Mouse (Mus musculus) thymus, postnatal 36 days (tissue): ENCODE measurements around the gene Tradd.
"Not testable (repeated sequence)": the region's sequence is repeated elsewhere in the genome, so short reads cannot be mapped to it uniquely, and the experiment has no call there.

Experiments used
- DNase-seq, 2 experiments: peaks; one replicate each; pipeline ENCODE4 v3.0.0; 2022; ENCODE audit warnings: mixed read lengths in 2 of 2

Tradd gene

DNA sequence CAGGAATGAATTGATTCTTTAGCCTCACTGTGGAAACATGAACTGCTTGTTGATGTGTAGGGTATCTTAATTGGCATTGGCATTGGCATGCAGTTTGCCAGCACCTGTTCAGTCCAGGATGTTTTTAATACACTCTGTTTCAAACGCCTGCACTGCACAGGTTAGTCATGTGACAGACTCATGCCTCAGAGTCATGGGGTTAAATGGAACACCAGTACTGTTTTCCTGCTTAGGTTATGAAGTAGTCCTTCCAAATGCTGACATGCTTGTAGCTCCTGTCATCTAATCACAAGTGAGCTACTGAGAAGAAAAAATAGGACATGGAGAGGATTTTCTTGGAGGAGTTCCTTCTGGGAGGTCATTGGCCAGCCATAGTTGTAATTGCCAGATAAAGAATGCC lies 29.2 kb downstream of the Tradd start:
- DNase-seq: no peak

DNA sequence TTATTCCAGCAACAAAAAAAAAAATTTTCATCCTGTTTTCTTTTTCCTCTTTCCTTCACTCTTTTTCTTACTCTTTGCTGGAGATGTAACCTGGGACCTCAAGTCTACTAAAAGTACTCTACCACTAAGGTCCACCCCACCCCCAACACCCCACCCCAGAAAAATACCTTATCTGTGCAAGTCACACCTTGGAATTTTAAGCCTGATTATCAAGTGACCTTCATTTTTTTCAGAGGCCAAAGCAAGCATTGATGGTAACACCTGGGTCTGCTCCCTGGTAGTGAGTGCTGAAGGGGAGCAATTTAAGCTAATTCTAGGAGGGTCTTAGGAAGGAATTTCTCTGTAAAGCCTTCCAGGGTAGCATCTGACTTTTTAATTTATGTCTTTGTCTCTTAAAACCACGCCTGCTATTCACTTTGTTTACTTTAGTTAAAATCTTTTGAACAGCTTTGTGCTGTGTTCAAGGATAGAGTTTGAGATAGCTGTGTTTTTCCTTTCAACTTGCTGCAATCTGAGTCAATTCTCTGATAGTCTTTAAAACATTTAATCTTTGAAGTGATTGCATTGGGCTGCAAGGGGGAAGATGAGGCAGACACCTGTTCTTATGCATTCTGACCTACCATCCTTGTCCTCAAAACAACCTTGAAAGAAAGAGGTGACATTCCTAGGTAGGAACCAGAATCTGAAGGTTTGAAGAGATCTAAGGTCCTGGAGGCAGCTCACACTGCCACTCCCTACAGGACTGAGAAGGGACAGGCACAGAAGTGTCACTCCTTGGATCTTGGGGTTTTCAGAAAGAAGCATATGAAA lies 31.1 kb downstream of the Tradd start:
- no peak for DNase-seq

DNA sequence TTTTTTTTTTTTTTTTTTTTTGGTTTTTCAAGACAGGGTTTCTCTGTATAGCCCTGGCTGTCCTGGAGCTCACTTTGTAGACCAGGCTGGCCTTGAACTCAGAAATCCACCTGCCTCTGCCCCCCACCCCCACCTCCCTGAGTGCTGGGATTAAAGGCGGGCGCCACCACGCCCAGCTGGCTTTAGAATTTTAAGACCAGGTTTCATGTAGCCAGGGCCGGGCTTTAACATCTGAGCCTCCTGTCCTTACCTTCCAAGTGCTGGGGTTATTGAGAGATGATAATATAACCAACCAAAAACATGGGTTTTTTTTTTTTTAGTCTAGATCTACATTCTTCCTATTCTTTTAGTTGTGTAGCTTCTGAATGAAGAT lies 32.1 kb downstream of the Tradd start:
- not testable (repeated sequence) for DNase-seq

DNA sequence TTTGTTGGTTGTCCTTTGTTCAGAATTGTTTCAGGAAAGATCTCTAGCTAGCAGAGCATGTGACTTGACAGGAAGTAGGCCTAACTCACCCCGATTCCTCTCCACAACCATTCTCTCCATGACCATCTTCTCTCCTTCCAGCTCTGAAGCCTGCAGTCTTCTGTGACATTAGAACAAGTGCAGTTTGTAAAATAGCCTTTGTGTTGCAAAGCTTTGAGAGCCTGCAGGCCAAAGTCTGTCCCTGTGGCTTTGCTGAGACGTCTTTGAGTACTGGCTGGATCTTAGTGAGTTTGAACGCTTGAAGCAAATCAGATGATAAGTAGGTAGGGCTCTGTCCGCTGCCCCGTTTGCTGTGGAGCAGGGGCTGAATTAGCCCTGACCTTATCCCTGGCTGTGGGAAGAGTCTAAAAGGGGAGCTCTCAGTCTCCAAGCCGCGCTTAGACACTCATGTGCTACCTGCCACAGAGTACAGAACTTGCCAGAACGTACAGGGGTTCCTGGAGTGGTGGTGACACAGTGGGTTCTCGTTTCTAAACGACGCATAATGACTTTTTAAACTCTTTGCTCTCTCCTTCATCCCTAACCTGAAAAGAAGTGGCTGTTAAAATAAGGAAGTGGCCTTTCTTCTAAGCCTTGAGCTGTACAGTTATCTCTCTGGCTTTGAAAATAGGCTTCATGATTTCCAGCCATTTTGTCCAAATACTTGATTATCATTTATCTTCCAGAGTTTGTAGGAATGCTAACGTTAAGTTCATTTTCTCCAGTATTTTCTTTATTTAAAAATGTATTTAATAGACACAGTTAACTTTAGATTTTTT lies 32.7 kb downstream of the Tradd start:
- no peak for DNase-seq

DNA sequence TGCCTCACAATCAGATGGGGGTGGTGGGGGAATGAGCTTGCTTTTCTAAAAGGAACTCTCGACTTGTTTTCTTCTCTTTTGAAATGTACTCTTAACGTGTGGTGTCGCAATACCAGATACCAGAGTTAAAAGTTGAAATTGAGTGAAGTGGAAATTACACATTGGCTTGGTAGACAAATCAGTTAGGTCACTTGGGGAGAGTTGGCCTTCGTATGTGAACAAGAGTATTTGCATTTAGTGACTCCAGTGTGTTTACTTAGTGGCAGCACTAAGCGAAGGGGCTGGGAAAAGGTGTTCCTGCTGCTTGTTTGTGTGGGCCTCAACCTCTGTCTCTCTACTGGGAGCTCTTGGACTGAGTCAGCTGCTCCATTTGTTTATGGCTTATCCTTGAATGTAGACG lies 38.5 kb downstream of the Tradd start:
- DNase-seq: no peak

DNA sequence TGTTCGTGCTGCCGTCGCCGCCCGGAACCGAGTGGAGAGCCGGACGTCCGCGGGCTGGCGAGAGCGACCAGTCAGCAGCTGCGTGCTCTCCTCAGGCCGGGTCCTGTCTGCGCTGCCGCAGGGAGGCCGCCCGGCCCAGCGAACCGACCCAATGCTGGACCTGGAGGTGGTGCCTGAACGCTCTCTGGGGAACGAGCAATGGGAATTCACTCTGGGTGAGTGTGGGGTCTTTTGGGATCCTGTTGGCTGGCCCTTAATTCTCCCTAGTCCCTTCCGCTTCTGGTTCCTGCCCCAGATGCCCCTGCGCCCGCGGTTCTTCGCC lies 39.2 kb downstream of the Tradd start:
- no peak for DNase-seq

DNA sequence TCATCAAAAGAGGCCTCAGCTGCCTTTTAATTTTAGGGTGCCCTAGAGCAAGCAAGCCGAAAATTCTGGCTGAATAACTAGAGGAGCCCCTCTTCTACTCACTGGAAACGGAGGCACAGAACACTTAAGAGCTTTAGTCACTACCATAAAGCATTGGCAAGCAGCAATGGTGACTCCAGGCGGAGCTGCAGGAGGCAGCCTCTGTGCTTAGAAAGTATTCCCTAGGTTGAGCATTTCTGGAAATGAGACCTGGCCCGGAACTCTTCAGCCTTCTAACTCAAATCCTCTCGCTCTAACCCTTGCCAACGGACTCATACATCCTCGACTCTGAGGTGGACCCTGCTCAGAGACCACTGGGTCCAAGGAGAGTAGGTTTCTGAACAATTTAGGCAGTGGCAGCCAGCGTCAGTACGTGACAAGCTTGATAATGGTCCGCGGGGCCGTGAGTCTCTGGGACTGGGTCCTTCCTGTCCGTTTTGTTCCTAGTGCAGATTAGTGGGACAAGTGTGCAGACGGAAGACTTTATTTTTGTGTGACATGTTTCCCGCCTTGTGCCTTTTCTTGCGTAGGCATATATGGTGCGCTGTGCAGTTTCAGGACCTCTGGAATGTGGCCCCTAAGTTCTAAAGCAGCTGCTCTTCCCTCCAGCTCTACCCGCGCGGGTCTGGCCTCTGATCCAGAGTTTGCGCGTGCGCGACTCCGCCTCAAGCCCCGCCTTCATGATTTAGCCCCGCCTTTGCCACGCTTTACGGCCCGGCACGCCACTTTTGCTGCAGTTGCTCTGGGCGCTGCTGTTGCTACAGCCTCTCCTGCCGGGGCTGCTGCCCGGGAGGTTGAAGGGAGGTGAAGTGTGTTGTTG lies 39.8 kb downstream of the Tradd start, which contains the start of gene D230025D16Rik:
D230025D16Rik (plus strand) TSS at position 733 of the 859 bp plus-strand sequence.
- DNase-seq: peak; percentile 94 to 97

DNA sequence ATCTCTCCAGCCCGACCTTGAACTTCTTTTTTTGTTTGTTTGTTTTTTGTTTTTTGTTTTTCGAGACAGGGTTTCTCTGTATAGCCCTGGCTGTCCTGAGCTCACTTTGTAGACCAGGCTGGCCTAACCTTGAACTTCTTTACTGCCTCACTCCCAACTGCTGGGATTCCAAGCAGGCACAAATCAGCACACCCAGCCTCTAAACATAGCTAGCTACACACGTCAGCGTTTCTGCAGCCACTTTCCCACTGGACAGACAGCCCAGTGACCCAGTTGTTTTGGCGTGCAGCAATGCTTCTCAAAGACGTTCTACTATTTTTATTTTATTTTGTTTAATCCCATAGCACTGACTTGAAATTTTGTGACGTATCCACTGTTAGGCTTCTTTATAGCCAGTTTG lies 40.6 kb downstream of the Tradd start:
- no peak for DNase-seq

DNA sequence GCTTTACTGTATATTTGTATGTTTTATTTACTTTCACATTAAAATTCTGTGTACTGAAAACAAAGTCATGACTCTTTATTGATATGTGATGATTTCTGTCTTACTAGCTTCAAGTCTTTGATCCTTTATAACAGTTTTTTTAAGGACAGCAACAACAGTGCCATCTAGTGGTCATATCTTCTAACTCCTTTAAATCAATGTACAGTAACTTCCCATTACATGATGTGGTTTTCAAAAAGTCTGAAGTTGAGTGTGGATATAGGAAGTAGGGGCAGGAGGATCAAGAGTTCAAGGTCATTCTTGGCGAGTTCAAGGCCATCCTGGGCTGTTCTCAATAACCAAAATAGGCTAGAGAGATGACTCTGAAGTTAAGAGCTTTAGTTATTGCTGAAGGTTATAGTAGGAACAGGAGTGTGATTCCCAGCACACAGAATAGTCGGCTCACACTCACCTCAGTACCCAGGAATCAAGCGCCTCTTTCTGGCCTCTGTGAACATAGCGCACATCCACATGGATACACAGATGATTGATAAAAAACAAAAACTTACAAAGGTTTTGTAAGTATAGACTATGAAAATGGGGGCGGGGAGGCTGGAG lies 46.4 kb downstream of the Tradd start:
- no peak for DNase-seq

DNA sequence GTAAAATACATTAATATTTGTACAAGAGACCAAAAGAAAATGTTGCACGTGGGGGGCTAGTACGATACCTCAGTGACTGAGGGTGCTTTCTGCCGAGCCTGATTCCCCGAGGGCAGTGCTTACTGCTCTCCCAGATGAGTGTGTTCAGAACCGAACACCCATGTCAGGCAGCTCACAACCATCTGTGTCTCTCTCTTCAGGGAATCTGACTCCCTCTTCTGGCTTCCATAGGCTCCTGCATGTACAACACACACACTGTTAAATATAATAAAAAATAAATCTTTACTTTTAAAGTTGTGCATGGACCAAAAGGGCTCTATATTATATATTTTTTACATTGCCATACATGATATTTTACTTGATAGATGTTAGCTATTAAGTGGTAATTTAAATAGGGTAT lies 50.3 kb downstream of the Tradd start:
- DNase-seq: no peak

DNA sequence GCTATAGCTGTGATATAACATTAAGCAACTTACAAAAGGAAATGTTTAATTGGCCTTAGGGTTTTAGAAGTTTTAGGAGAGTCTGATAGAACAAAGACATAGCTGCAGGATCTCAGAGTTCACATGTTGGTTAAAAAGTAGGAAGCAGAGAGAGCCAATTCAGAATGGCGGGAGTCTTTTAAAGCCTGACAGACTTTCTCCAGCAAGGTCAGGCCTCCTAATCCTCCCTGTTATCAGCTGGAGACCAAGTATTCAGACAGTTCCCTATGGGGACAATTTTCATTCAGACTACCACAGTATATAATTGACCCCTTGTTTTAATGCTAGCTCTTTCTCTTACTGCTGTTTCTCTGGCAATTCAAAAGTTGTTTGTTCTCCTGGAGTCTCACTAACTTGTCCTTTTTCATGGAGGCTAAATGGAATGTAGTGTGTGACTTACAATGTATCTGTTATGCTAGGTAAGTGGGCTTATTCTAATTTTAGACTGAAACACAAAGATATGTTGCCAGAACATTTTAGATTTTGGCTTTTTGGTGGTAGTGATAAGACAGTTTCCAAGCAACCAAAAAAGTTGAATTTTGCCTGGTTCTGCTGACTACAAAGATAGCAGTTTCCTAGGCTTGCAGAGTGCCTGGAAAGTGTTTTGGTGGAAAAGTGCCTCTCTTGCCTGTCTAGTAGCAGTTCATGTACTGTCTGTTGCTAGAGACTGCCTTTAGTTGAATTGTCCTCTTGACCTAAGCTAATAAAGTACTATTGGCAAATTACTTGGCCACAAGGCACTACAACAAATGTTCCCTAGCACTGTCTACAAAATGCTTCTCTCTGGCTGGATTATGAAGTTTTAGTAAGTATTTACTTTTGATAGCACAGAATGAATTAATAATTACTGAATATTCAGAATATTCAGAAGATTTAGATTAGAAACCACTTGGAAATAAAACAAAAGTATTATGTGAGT lies 55.0 kb downstream of the Tradd start:
- no peak for DNase-seq
